Mouse (Mus musculus) retina, postnatal 1 day (tissue): Measurements from ENCODE around the gene Ralgapa2.

Experiments used
- DNase-seq: peaks from one replicate; pipeline ENCODE4 v3.0.0-alpha.2; 2012

Gene Ralgapa2

GRCm38 (mm10) chr2:146350230-146350629 lies 161.9 kb downstream of the Ralgapa2 start:
- no peak for DNase-seq

- peak; percentile 81 for DNase-seq
These were observed 164.2 kb downstream of the Ralgapa2 start for GRCm38 (mm10) chr2:146347942-146348341.

GRCm38 (mm10) chr2:146340090-146340489 lies 172.1 kb downstream of the Ralgapa2 start:
- DNase-seq = no peak

- no peak for DNase-seq
These were observed 174.6 kb downstream of the Ralgapa2 start for GRCm38 (mm10) chr2:146337540-146337939.

- peak; percentile 55 for DNase-seq
These were observed 180.2 kb downstream of the Ralgapa2 start for GRCm38 (mm10) chr2:146331894-146332476.

- DNase-seq = peak; percentile 97
These were observed 181.3 kb downstream of the Ralgapa2 start for GRCm38 (mm10) chr2:146330772-146331281.

- DNase-seq = no peak
These were observed 182.0 kb downstream of the Ralgapa2 start for GRCm38 (mm10) chr2:146330101-146330500.

GRCm38 (mm10) chr2:146326654-146327053 lies 185.5 kb downstream of the Ralgapa2 start:
- DNase-seq = peak; percentile 55

- peak; percentile 98 for DNase-seq
These were observed 187.0 kb downstream of the Ralgapa2 start for GRCm38 (mm10) chr2:146324907-146325715.

- DNase-seq = peak; percentile 72
These were observed 187.8 kb downstream of the Ralgapa2 start for GRCm38 (mm10) chr2:146324140-146324906.

- peak; percentile 18 for DNase-seq
These were observed 188.6 kb downstream of the Ralgapa2 start for GRCm38 (mm10) chr2:146323528-146323927.

- no peak for DNase-seq
These were observed 189.4 kb downstream of the Ralgapa2 start for GRCm38 (mm10) chr2:146322770-146323169.

GRCm38 (mm10) chr2:146322019-146322418 lies 190.1 kb downstream of the Ralgapa2 start:
- DNase-seq = no peak

- DNase-seq = no peak
These were observed 191.5 kb downstream of the Ralgapa2 start for GRCm38 (mm10) chr2:146320666-146321065.

- DNase-seq = no peak
These were observed 197.4 kb downstream of the Ralgapa2 start for GRCm38 (mm10) chr2:146314751-146315150.

GRCm38 (mm10) chr2:146313811-146314210 lies 198.3 kb downstream of the Ralgapa2 start:
- no peak for DNase-seq

GRCm38 (mm10) chr2:146310760-146311159 lies 201.4 kb downstream of the Ralgapa2 start:
- DNase-seq = no peak

GRCm38 (mm10) chr2:146310291-146310690 lies 201.9 kb downstream of the Ralgapa2 start:
- DNase-seq = peak; percentile 40

- no peak for DNase-seq
These were observed 202.7 kb downstream of the Ralgapa2 start for GRCm38 (mm10) chr2:146309413-146309812.

GRCm38 (mm10) chr2:146307060-146307459 lies 205.1 kb downstream of the Ralgapa2 start:
- no peak for DNase-seq

- peak; percentile 89 for DNase-seq
These were observed 209.9 kb downstream of the Ralgapa2 start for GRCm38 (mm10) chr2:146302094-146302699.

GRCm38 (mm10) chr2:146300500-146301020 lies 211.6 kb downstream of the Ralgapa2 start:
- peak; percentile 38 for DNase-seq
